Mouse (Mus musculus): Measurements from ENCODE around the gene Rasl12. TPM values are rescaled to one million over a fixed set of nuclear protein-coding genes. Genes with fewer than 3 reads are reported as not detected.
A peak's percentile ranks its signal among the peaks of the same experiment; 100 is the strongest.

Rasl12 gene
- polyA plus RNA-seq, 1 experiment from 2014 or later = 84.4 TPM

GRCm38 (mm10) chr9:65435671-65436301, 37.5 kb downstream of the Rasl12 start, which contains the start of gene Mtfmt:
TSS of gene Mtfmt (plus strand) at chr9:65435782.
- H3K9me3 ChIP-seq (ENCODE audit: low read length) = no peaks in the 10 kb centered on the region
- WGBS = under 1% methylated on average over 54 of the region's 54 CpGs
- peak; percentile 94 for DNase-seq (ENCODE audit: low spot score)
- no peaks in the 10 kb centered on the region for H3K27me3 ChIP-seq (replicated peaks; ENCODE audit: insufficient read depth, low read length)
- peak within 1 kb of the TSS; percentile 83 for H3K4me3 ChIP-seq (ENCODE audit: low read depth, low read length)
- 0 out of 2 replicates have a peak, but pooled peaks cover 2% of the 10 kb centered on the region for H3K36me3 ChIP-seq (ENCODE audit: insufficient read depth, low read length)
- H3K4me1 ChIP-seq (ENCODE audit: insufficient read depth, low read depth, low read length) = no peaks in the 10 kb centered on the region
- H3K27ac ChIP-seq (ENCODE audit: low read length) = no peak within 1 kb of the TSS
- H3K4me2 ChIP-seq (replicated peaks; ENCODE audit: low read depth, low read length) = peak within 1 kb of the TSS; percentile 89
- TF ChIP-seq EP300 (IDR thresholded peaks at IDR 0.05) = no peak
- TF ChIP-seq CTCF (IDR thresholded peaks at IDR 0.05) = no peak
- peak; percentile 94 for ATAC-seq
- H3K9ac ChIP-seq (replicated peaks; ENCODE audit: low read depth) = peak within 1 kb of the TSS; percentile 48

GRCm38 (mm10) chr9:65444692-65445091, 46.4 kb downstream of the Rasl12 start:
- H3K4me3 ChIP-seq (ENCODE audit: low read depth, low read length) = no peak overlapping the region
- ATAC-seq = no peak
- peaks cover 21% of the 10 kb centered on the region for H3K36me3 ChIP-seq (ENCODE audit: insufficient read depth, low read length)

GRCm38 (mm10) chr9:65447951-65448350, 49.6 kb downstream of the Rasl12 start:
- H3K27ac ChIP-seq (ENCODE audit: low read length) = no peak overlapping the region
- H3K36me3 ChIP-seq (ENCODE audit: insufficient read depth, low read length) = peaks cover 23% of the 10 kb centered on the region
- ATAC-seq (no peak), DNase-seq (ENCODE audit: low spot score) (no peak)
- no peaks in the 10 kb centered on the region for H3K9me3 ChIP-seq (ENCODE audit: low read length)
- TF ChIP-seq CTCF (IDR thresholded peaks at IDR 0.05) (no peak), EP300 (IDR thresholded peaks at IDR 0.05) (no peak)
- no peaks in the 10 kb centered on the region for H3K4me1 ChIP-seq (ENCODE audit: insufficient read depth, low read depth, low read length)
- no peak overlapping the region for H3K4me3 ChIP-seq (ENCODE audit: low read depth, low read length)
- WGBS = 89% methylated on average over 6 of the region's 6 CpGs
- no peak overlapping the region for H3K4me2 ChIP-seq (replicated peaks; ENCODE audit: low read depth, low read length)
- H3K9ac ChIP-seq (replicated peaks; ENCODE audit: low read depth) = no peak overlapping the region
- H3K27me3 ChIP-seq (replicated peaks; ENCODE audit: insufficient read depth, low read length) = no peaks in the 10 kb centered on the region

More at GRCm38 (mm10) chr9:65444692-65445091, 46.4 kb downstream of the Rasl12 start:
- no peak for TF ChIP-seq EP300 (IDR thresholded peaks at IDR 0.05)
- peak; percentile 31 for TF ChIP-seq CTCF (IDR thresholded peaks at IDR 0.05)
- DNase-seq (ENCODE audit: low spot score) = no peak
- H3K27me3 ChIP-seq (replicated peaks; ENCODE audit: insufficient read depth, low read length) = no peaks in the 10 kb centered on the region
- H3K27ac ChIP-seq (ENCODE audit: low read length) = no peak overlapping the region
- H3K4me2 ChIP-seq (replicated peaks; ENCODE audit: low read depth, low read length) = no peak overlapping the region
- H3K4me1 ChIP-seq (ENCODE audit: insufficient read depth, low read depth, low read length) = no peaks in the 10 kb centered on the region
- 91% methylated on average over 4 of the region's 4 CpGs for WGBS
- H3K9ac ChIP-seq (replicated peaks; ENCODE audit: low read depth) = no peak overlapping the region
- H3K9me3 ChIP-seq (ENCODE audit: low read length) = no peaks in the 10 kb centered on the region

GRCm38 (mm10) chr9:65458975-65459374, 60.7 kb downstream of the Rasl12 start:
- Histone ChIP-seq H3K36me3 (ENCODE audit: insufficient read depth, low read length) (no peaks in the 10 kb centered on the region), H3K4me2 (replicated peaks; ENCODE audit: low read depth, low read length) (no peak overlapping the region), H3K9me3 (ENCODE audit: low read length) (no peaks in the 10 kb centered on the region), H3K27me3 (replicated peaks; ENCODE audit: insufficient read depth, low read length) (no peaks in the 10 kb centered on the region), H3K27ac (ENCODE audit: low read length) (no peak overlapping the region), H3K4me1 (ENCODE audit: insufficient read depth, low read depth, low read length) (peaks cover 4% of the 10 kb centered on the region; the same call in 1 of the 2 replicates), H3K9ac (replicated peaks; ENCODE audit: low read depth) (no peak overlapping the region), H3K4me3 (ENCODE audit: low read depth, low read length) (no peak overlapping the region)
- 88% methylated on average over 2 of the region's 2 CpGs for WGBS
- ATAC-seq (no peak), DNase-seq (ENCODE audit: low spot score) (no peak)
- TF ChIP-seq CTCF (IDR thresholded peaks at IDR 0.05) (no peak), EP300 (IDR thresholded peaks at IDR 0.05) (no peak)

GRCm38 (mm10) chr9:65460198-65460597, 61.9 kb downstream of the Rasl12 start:
- DNase-seq (ENCODE audit: low spot score) = no peak
- H3K4me3 ChIP-seq (ENCODE audit: low read depth, low read length) = peak overlapping the region; percentile 77
- no peak for ATAC-seq
- H3K4me1 ChIP-seq (ENCODE audit: insufficient read depth, low read depth, low read length) = peaks cover 4% of the 10 kb centered on the region; the same call in 1 of the 2 replicates
- H3K9me3 ChIP-seq (ENCODE audit: low read length) = no peaks in the 10 kb centered on the region
- H3K36me3 ChIP-seq (ENCODE audit: insufficient read depth, low read length) = no peaks in the 10 kb centered on the region
- TF ChIP-seq CTCF (IDR thresholded peaks at IDR 0.05) = no peak
- no peak for TF ChIP-seq EP300 (IDR thresholded peaks at IDR 0.05)
- peak overlapping the region; percentile 82; the same call in 1 of the 2 replicates for H3K27ac ChIP-seq (ENCODE audit: low read length)
- H3K9ac ChIP-seq (replicated peaks; ENCODE audit: low read depth) = no peak overlapping the region
- H3K4me2 ChIP-seq (replicated peaks; ENCODE audit: low read depth, low read length) = peak overlapping the region; percentile 73
- 67% methylated on average over 3 of the region's 3 CpGs for WGBS
- no peaks in the 10 kb centered on the region for H3K27me3 ChIP-seq (replicated peaks; ENCODE audit: insufficient read depth, low read length)

GRCm38 (mm10) chr9:65460732-65461442, 62.6 kb downstream of the Rasl12 start, which contains the start of gene Spg21:
TSS of gene Spg21 (plus strand) at chr9:65460947.
- DNase-seq (ENCODE audit: low spot score) (peak; percentile 96), ATAC-seq (peak; percentile 96)

More at GRCm38 (mm10) chr9:65460732-65461442, 62.6 kb downstream of the Rasl12 start, which contains the start of gene Spg21:
- TF ChIP-seq EP300 (IDR thresholded peaks at IDR 0.05) (no peak), CTCF (IDR thresholded peaks at IDR 0.05) (0 out of 2 replicates have a peak, but pooled peaks have one; percentile 2)
- Histone ChIP-seq H3K4me3 (ENCODE audit: low read depth, low read length) (peak within 1 kb of the TSS; percentile 77), H3K27me3 (replicated peaks; ENCODE audit: insufficient read depth, low read length) (no peaks in the 10 kb centered on the region), H3K4me2 (replicated peaks; ENCODE audit: low read depth, low read length) (peak within 1 kb of the TSS; percentile 73), H3K36me3 (ENCODE audit: insufficient read depth, low read length) (peaks cover 4% of the 10 kb centered on the region; the same call in 1 of the 2 replicates), H3K4me1 (ENCODE audit: insufficient read depth, low read depth, low read length) (peaks cover 4% of the 10 kb centered on the region; the same call in 1 of the 2 replicates), H3K9ac (replicated peaks; ENCODE audit: low read depth) (peak within 1 kb of the TSS; percentile 42), H3K27ac (ENCODE audit: low read length) (peak within 1 kb of the TSS; percentile 82), H3K9me3 (ENCODE audit: low read length) (no peaks in the 10 kb centered on the region)
- WGBS = 1% methylated on average over 53 of the region's 53 CpGs
